Mouse (Mus musculus): Measurements from ENCODE around the gene Dmxl2.

Gene Dmxl2

GRCm38 (mm10) chr9:54501453-54502110 lies at the start of gene Dmxl2:
Gene Dmxl2 (minus strand): TSS chr9:54501626.
- DNase-seq = peak; percentile 95

- DNase-seq = no peak
Measured at GRCm38 (mm10) chr9:54549433-54549832, 48.0 kb upstream of the Dmxl2 start.

GRCm38 (mm10) chr9:54547536-54547935 lies 46.1 kb upstream of the Dmxl2 start:
- DNase-seq = peak; percentile 79

- no peak for DNase-seq
Measured at GRCm38 (mm10) chr9:54544954-54545315, 43.5 kb upstream of the Dmxl2 start.

GRCm38 (mm10) chr9:54544212-54544953 lies 43.0 kb upstream of the Dmxl2 start:
- DNase-seq = peak; percentile 42

- DNase-seq = no peak
Measured at GRCm38 (mm10) chr9:54540801-54541200, 39.4 kb upstream of the Dmxl2 start.

GRCm38 (mm10) chr9:54538684-54539083 lies 37.3 kb upstream of the Dmxl2 start, which contains the start of gene Sh2d7:
Gene Sh2d7 (plus strand): TSS chr9:54538984.
- DNase-seq = no peak

- no peak for DNase-seq
Measured at GRCm38 (mm10) chr9:54538244-54538643, 36.8 kb upstream of the Dmxl2 start.

GRCm38 (mm10) chr9:54537480-54537879 lies 36.1 kb upstream of the Dmxl2 start:
- DNase-seq = no peak

- DNase-seq = no peak
Measured at GRCm38 (mm10) chr9:54537030-54537429, 35.6 kb upstream of the Dmxl2 start.

GRCm38 (mm10) chr9:54536236-54536635 lies 34.8 kb upstream of the Dmxl2 start:
- DNase-seq = no peak

- no peak for DNase-seq
Measured at GRCm38 (mm10) chr9:54533975-54534374, 32.5 kb upstream of the Dmxl2 start.

- DNase-seq = no peak
Measured at GRCm38 (mm10) chr9:54532926-54533325, 31.5 kb upstream of the Dmxl2 start.

GRCm38 (mm10) chr9:54531421-54531820 lies 30.0 kb upstream of the Dmxl2 start:
- no peak for DNase-seq

- DNase-seq = no peak
Measured at GRCm38 (mm10) chr9:54530836-54531235, 29.4 kb upstream of the Dmxl2 start.

GRCm38 (mm10) chr9:54529950-54530349 lies 28.5 kb upstream of the Dmxl2 start:
- no peak for DNase-seq

- no peak for DNase-seq
Measured at GRCm38 (mm10) chr9:54527694-54528093, 26.3 kb upstream of the Dmxl2 start.

GRCm38 (mm10) chr9:54520286-54520685 lies 18.9 kb upstream of the Dmxl2 start:
- DNase-seq = no peak

- DNase-seq = no peak
Measured at GRCm38 (mm10) chr9:54518921-54519320, 17.5 kb upstream of the Dmxl2 start.

- DNase-seq = no peak
Measured at GRCm38 (mm10) chr9:54515991-54516390, 14.6 kb upstream of the Dmxl2 start.

GRCm38 (mm10) chr9:54502873-54503272 lies 1.4 kb upstream of the Dmxl2 start:
- DNase-seq = no peak

- no peak for DNase-seq
Measured at GRCm38 (mm10) chr9:54502111-54502495, 677 bp upstream of the Dmxl2 start.

- peak; percentile 30 for DNase-seq
Measured at GRCm38 (mm10) chr9:54500832-54501452, 484 bp downstream of the Dmxl2 start.

GRCm38 (mm10) chr9:54499791-54500190 lies 1.6 kb downstream of the Dmxl2 start:
- no peak for DNase-seq
